Mouse (Mus musculus) mouse embryonic stem cell (cell line): Measurements from ENCODE around the gene Prdm12.

Experiments used
- in situ Hi-C, 2 experiments: fragments of 300-500 bp; cut with MboI; formaldehyde crosslinking; loops; 1 replicate in 1 of 2; 3 replicates in 1 of 2; pipeline ENCODE4 v1.14.3; 2019 to 2020; ENCODE audit warnings: low sequenced_read_pairs in 2 of 2, low pct_unique_long_range_greater_than_20kb in 1 of 2, mixed read lengths in 1 of 2; ENCODE audit not compliant: unreplicated experiment in 1 of 2

The Prdm12 gene

GRCm38 (mm10) chr2:31639466-31639760, 424 bp upstream of the Prdm12 start:
- in situ Hi-C loops, result loop anchor here in 1 of 2 experiments (25.0 kb wide), 1 partner anchor 1998 kb away; the partner anchor contains the start of gene Lmx1b

GRCm38 (mm10) chr2:31640609-31641507, 1.0 kb downstream of the Prdm12 start:
- in situ Hi-C loops, result loop anchor here in 1 of 2 experiments (25.0 kb wide), 1 partner anchor 1996 kb away; the partner anchor contains the start of gene Lmx1b

- in situ Hi-C loops, result loop anchor here in 1 of 2 experiments (25.0 kb wide), 1 partner anchor 1996 kb away; the partner anchor contains the start of gene Lmx1b
Measured at GRCm38 (mm10) chr2:31641508-31641830, 1.6 kb downstream of the Prdm12 start.

GRCm38 (mm10) chr2:31641929-31642328, 2.1 kb downstream of the Prdm12 start:
- in situ Hi-C loops, result loop anchor here in 1 of 2 experiments (25.0 kb wide), 1 partner anchor 1995 kb away; the partner anchor contains the start of gene Lmx1b

- in situ Hi-C loops, result loop anchor here in 1 of 2 experiments (10.0 kb wide), 1 partner anchor 169 kb away; no protein-coding TSS in a partner anchor
Measured at GRCm38 (mm10) chr2:31653971-31654853, 14.4 kb downstream of the Prdm12 start.

DNA sequence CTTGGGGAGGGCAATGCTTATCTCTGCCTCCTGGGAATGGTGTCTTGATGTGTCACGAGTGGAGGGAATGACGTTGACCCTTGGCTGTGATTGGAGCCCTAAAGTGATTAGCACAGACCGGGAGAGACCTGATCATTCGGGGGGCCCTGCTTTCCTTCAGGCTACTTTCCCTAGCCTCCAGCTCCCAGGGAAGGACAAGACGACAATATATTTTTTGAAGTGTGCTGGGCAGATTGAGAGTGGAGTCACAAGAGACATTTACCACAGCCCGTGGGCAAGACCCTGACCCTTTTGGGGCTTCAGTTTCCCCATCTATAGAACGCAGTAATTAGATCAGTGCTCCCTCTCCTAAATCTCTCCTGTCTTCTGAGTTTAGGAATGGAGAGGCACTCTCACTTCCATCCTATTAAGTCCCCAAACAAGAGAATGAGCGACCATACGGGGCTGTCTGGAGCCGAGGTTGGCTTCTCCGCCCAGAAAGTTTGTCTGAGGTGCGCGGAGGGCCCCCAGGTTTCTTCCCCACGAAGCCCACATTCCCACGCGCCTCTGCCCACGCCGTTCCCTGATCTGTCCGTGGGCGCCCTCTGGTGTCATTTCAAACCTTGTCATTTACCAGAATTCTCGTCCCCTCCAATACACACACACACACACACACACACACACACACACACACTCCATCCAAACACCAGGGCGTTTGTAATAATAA, 15.2 kb downstream of the Prdm12 start:
- in situ Hi-C loops, result loop anchor here (5.0 to 10.0 kb wide), 2 partner anchors 163 to 170 kb away; no protein-coding TSS in a partner anchor

DNA sequence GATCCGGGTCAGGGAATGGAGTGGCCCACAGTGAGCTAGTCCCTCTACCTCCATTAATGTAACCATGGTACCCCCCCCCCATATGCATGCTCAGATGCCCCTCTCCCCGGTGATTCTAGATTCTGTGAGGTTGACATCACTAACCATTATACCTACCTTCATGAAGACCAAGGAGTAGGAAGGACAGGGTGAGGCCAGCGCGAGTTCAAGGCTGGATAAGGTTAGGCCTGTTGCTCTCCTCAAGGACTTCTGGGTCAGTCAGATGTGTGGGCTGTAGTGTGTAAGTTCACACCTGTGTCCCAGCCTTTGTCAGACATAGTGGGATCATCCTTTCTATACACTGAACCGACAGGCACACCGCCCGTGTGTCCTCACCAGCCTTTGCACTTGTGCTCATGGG, 16.5 kb downstream of the Prdm12 start:
- in situ Hi-C loops, result loop anchor here (5.0 to 10.0 kb wide), 2 partner anchors 164 to 172 kb away; no protein-coding TSS in a partner anchor

- in situ Hi-C loops, result no loop called here
Measured at GRCm38 (mm10) chr2:31662939-31663803, 23.3 kb downstream of the Prdm12 start.

- in situ Hi-C loops, result no loop called here
Measured at GRCm38 (mm10) chr2:31663804-31664180, 24.0 kb downstream of the Prdm12 start.

GRCm38 (mm10) chr2:31667332-31667731, 27.5 kb downstream of the Prdm12 start:
- in situ Hi-C loops, result no loop called here

DNA sequence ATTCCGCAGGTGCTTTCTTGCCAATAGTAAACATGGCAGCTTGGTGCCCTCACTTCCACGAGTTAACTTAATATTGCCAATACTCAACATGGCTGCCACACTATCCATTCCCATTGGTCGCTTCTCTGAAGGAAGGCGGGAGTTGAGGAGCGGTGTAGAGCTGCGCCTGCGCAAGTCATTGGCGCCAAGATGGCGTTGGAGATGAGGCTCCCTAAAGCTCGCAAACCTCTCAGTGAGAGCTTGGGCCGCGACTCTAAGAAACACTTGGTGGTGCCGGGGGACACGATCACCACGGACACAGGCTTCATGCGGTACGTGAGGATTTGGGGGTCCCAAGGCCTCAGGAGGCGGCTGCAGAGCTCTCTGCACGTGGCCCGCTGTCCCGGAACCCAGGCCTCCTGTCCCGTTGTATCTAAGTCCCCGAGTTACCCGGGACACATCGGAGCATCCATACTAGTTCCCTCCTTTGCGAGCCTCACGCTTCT, 30.8 kb downstream of the Prdm12 start, which contains the start of gene Exosc2:
Gene Exosc2 (plus strand): TSS at position 165 of the 485 bp plus-strand sequence.
- in situ Hi-C loops, result no loop called here

DNA sequence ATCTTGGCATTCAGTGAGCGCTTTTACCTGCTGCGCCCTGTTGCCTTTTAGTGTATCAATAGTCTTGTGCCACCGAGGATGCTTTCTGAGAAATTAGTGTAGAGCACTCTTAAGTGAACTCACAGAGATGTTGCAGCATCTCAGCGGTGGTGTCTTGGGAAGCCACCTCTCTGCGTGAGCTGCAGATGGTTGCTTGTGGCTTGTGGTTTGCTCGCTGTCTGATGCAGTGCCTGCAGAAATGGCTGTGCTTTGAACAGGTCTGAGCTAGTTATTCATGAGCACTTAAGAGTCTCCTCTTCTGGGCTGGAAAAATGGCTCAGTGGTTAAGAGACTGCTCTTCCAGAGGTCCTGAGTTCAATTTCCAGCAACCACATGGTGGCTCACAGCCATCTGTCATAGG, 38.8 kb downstream of the Prdm12 start:
- in situ Hi-C loops, result no loop called here

- in situ Hi-C loops, result loop anchor here in 1 of 2 experiments (10.0 kb wide), 1 partner anchor 204 kb away; the partner anchor contains the start of gene Lamc3
Measured at GRCm38 (mm10) chr2:31681051-31681707, 41.3 kb downstream of the Prdm12 start.

GRCm38 (mm10) chr2:31681731-31682235, 41.9 kb downstream of the Prdm12 start:
- in situ Hi-C loops, result loop anchor here in 1 of 2 experiments (10.0 kb wide), 1 partner anchor 203 kb away; the partner anchor contains the start of gene Lamc3

GRCm38 (mm10) chr2:31683666-31684065, 43.8 kb downstream of the Prdm12 start:
- in situ Hi-C loops, result loop anchor here in 1 of 2 experiments (10.0 kb wide), 1 partner anchor 201 kb away; the partner anchor contains the start of gene Lamc3
